Mouse (Mus musculus) Patski (cell line): ENCODE data around the gene Gm20388. TPM values are rescaled to one million over a fixed set of nuclear protein-coding genes. Genes with fewer than 3 reads are reported as not detected.

Experiments
- ATAC-seq: fragments of 100-300 bp; one replicate; pipeline ENCODE4 v1.8.0; 2021
- CTCF ChIA-PET: fragments of 350-600 bp; sonication (Branson Sonifier 250); formaldehyde crosslinking; loops from one replicate; lab custom pipeline; 2022; ENCODE audit warnings: inconsistent platforms; lab: Charles Lee
- POLR2A ChIA-PET: fragments of 350-600 bp; sonication (Branson Sonifier 250); formaldehyde crosslinking; loops from one replicate; lab custom pipeline; 2022; ENCODE audit warnings: antibody characterized with exemption, inconsistent platforms; lab: Charles Lee
- DNase-seq: peaks from one replicate; pipeline ENCODE4 v3.0.0-alpha.2; 2011; ENCODE audit warnings: low read depth, low spot score
- H3K27me3 ChIP-seq: fragments of 371-371 bp; one replicate; pipeline ENCODE4 v1.5.1; 2021
- CTCF ChIP-seq: fragments of 100-300 bp; IDR thresholded peaks from one replicate; pipeline ENCODE4 v1.5.1; 2021
- in situ Hi-C: fragments of 300-500 bp; cut with MboI; formaldehyde crosslinking; loops from 3 replicates; pipeline ENCODE4 v1.11.1; 2018; ENCODE audit warnings: low pct_unique_long_range_greater_than_20kb, mixed read lengths
- polyA plus RNA-seq: library from polyadenylated mRNA; unstranded; gene quantifications from one replicate; pipeline ENCODE4 v1.2.3, GENCODE M21; 2021

Gene Gm20388
- polyA plus RNA-seq, 1 experiment from 2014 or later: 86.7 TPM

- TF ChIP-seq CTCF: no peak
- H3K27me3 ChIP-seq: no peaks in the 10 kb centered on the region
- DNase-seq (no peak), ATAC-seq (no peak)
- CTCF ChIA-PET: interaction anchor here (1.0 kb wide), 1 partner anchor 31 kb away, joined by 3 read pairs; no protein-coding TSS in a partner anchor
- POLR2A ChIA-PET: no interaction called here
- in situ Hi-C loops: no loop called here
Observed at GRCm38 (mm10) chr8:122865441-122865840, 2954.8 kb downstream of the Gm20388 start.

GRCm38 (mm10) chr8:122866231-122866630 is 2955.6 kb downstream of the Gm20388 start:
- ChIA-PET POLR2A (no interaction called here), CTCF (interaction anchor here (1.0 kb wide), 1 partner anchor 32 kb away, joined by 3 read pairs; no protein-coding TSS in a partner anchor)

GRCm38 (mm10) chr8:122867982-122868381 is 2957.3 kb downstream of the Gm20388 start:
- in situ Hi-C loops: no loop called here
- CTCF ChIA-PET: no interaction called here
- POLR2A ChIA-PET: no interaction called here

More at GRCm38 (mm10) chr8:122866231-122866630, 2955.6 kb downstream of the Gm20388 start:
- no peaks in the 10 kb centered on the region for H3K27me3 ChIP-seq
- in situ Hi-C loops: no loop called here
- ATAC-seq: no peak
- no peak for DNase-seq
- no peak for TF ChIP-seq CTCF

GRCm38 (mm10) chr8:122870377-122870863 is 2959.8 kb downstream of the Gm20388 start:
- POLR2A ChIA-PET: no interaction called here
- ATAC-seq: no peak
- CTCF ChIA-PET: no interaction called here
- no peaks in the 10 kb centered on the region for H3K27me3 ChIP-seq
- in situ Hi-C loops: no loop called here
- DNase-seq: no peak
- no peak for TF ChIP-seq CTCF

More at GRCm38 (mm10) chr8:122867982-122868381, 2957.3 kb downstream of the Gm20388 start:
- DNase-seq (no peak), ATAC-seq (no peak)
- H3K27me3 ChIP-seq: no peaks in the 10 kb centered on the region
- no peak for TF ChIP-seq CTCF

GRCm38 (mm10) chr8:122871663-122872062 is 2961.0 kb downstream of the Gm20388 start:
- no peak for DNase-seq
- ATAC-seq: no peak
- in situ Hi-C loops: no loop called here
- CTCF ChIA-PET: interaction anchor here (1.2 kb wide), 1 partner anchor 12 kb away, joined by 3 read pairs; no protein-coding TSS in a partner anchor
- POLR2A ChIA-PET: interaction anchor here (1.0 kb wide), 1 partner anchor 11 kb away, joined by 3 read pairs; no protein-coding TSS in a partner anchor
- H3K27me3 ChIP-seq: no peaks in the 10 kb centered on the region
- no peak for TF ChIP-seq CTCF

GRCm38 (mm10) chr8:122873171-122873570 is 2962.5 kb downstream of the Gm20388 start:
- TF ChIP-seq CTCF: no peak
- DNase-seq (no peak), ATAC-seq (no peak)
- in situ Hi-C loops: no loop called here
- CTCF ChIA-PET: interaction anchor here (1.1 kb wide), 1 partner anchor 33 kb away, joined by 4 read pairs; no protein-coding TSS in a partner anchor
- POLR2A ChIA-PET: no interaction called here
- no peaks in the 10 kb centered on the region for H3K27me3 ChIP-seq

- in situ Hi-C loops: no loop called here
- ChIA-PET POLR2A (no interaction called here), CTCF (no interaction called here)
- ATAC-seq (no peak), DNase-seq (no peak)
- H3K27me3 ChIP-seq: no peaks in the 10 kb centered on the region
- TF ChIP-seq CTCF: no peak
Observed at GRCm38 (mm10) chr8:122875186-122875585, 2964.5 kb downstream of the Gm20388 start.

GRCm38 (mm10) chr8:122878231-122878630 is 2967.6 kb downstream of the Gm20388 start:
- ChIA-PET CTCF (no interaction called here), POLR2A (no interaction called here)
- H3K27me3 ChIP-seq: no peaks in the 10 kb centered on the region
- DNase-seq: no peak
- in situ Hi-C loops: no loop called here
- ATAC-seq: no peak
- no peak for TF ChIP-seq CTCF

GRCm38 (mm10) chr8:122880302-122880701 is 2969.7 kb downstream of the Gm20388 start:
- DNase-seq: no peak
- ChIA-PET CTCF (no interaction called here), POLR2A (no interaction called here)
- no peaks in the 10 kb centered on the region for H3K27me3 ChIP-seq
- no peak for ATAC-seq
- TF ChIP-seq CTCF: no peak
- in situ Hi-C loops: no loop called here

GRCm38 (mm10) chr8:122883671-122884070 is 2973.0 kb downstream of the Gm20388 start:
- no peak for TF ChIP-seq CTCF
- in situ Hi-C loops: no loop called here
- DNase-seq: no peak
- no peak for ATAC-seq
- CTCF ChIA-PET: no interaction called here
- POLR2A ChIA-PET: no interaction called here
- no peaks in the 10 kb centered on the region for H3K27me3 ChIP-seq

GRCm38 (mm10) chr8:122891440-122891839 is 2980.8 kb downstream of the Gm20388 start:
- ChIA-PET CTCF (interaction anchor here (1.2 kb wide), 1 partner anchor 15 kb away, joined by 4 read pairs; no protein-coding TSS in a partner anchor), POLR2A (no interaction called here)
- in situ Hi-C loops: no loop called here
- no peak for TF ChIP-seq CTCF
- ATAC-seq (no peak), DNase-seq (no peak)
- H3K27me3 ChIP-seq: no peaks in the 10 kb centered on the region
